Mouse (Mus musculus): ENCODE measurements around the gene Bax. TPM values are rescaled to one million over a fixed set of nuclear protein-coding genes. Genes with fewer than 3 reads are reported as not detected.

Bax gene
- total RNA-seq, 2 experiments from 2014 or later: 10.1 to 10.3 TPM

GRCm38 (mm10) chr7:45458748-45459563 lies 7.7 kb downstream of the Bax start:
- peak; percentile 23; the same call in 1 of the 2 replicates for ATAC-seq (replicated peaks; ENCODE audit: low FRiP score, poor library complexity, severe bottlenecking)

- ATAC-seq (replicated peaks; ENCODE audit: low FRiP score, poor library complexity, severe bottlenecking): no peak
Measured at GRCm38 (mm10) chr7:45457204-45458060, 9.3 kb downstream of the Bax start.

DNA sequence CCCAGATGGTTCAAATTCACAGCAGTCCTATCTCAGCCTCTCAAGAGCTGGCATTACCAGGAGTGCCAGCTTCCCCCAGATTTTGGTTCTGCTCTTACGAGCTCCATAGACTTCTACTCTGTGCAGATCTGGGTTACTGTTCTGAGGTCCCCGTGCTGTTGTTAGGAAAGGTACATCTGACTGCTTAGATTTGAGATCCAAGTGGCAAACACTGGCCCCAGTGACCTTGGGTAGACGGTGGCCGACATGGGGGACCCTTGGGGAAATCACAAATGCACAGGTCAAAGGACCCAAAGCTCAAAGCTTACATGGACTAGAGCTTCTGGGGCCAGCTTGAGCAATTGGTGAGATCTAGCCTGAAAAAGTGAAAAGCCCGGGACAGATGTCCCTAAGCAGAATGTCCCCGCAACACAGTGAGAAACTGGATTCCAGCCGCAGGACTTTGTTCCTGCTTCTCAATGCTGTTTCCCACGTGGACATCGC lies 9.9 kb downstream of the Bax start:
- ATAC-seq (replicated peaks; ENCODE audit: low FRiP score, poor library complexity, severe bottlenecking): no peak

DNA sequence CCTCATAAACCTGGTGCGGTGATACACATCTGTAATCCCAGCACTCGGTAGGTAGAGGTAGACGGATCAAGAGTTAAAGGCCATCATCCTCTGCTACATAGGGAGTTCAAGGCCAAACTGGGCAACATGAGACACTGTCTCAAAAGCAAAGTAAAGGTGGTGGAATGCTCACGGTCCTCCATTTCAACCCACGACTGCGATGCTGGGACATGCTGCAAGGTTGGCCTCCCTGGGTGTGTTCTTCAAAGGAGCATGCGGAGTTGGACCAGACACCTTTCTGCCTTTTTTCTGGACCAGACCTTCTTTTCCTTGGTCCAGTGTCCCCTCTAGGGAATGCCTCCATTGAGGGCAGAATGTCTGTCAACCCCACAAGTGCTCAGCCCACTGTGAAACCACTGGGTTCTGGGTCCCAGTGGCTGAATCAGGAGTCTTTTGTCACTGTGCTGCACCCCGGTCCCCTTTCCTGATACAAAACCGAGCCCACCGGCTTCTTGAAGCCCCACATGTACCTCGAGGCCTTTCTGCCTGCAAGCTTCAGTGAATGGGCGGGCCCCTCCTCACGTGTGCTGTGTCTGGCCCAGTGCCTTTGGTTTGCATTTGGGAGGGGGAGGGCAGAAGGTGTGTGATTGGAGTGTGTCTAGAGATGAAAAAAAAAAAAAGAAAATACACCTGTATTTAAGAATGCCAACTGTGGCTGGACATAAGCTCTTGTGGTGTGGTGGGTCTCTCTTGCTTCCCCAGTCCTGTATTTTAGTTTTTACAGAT lies 10.6 kb downstream of the Bax start:
- no peak for ATAC-seq (replicated peaks; ENCODE audit: low FRiP score, poor library complexity, severe bottlenecking)

GRCm38 (mm10) chr7:45454971-45455370 lies 11.7 kb downstream of the Bax start:
- no peak for ATAC-seq (replicated peaks; ENCODE audit: low FRiP score, poor library complexity, severe bottlenecking)

GRCm38 (mm10) chr7:45451344-45451982 lies 15.2 kb downstream of the Bax start:
- peak; percentile 90 for ATAC-seq (replicated peaks; ENCODE audit: low FRiP score, poor library complexity, severe bottlenecking)

- ATAC-seq (replicated peaks; ENCODE audit: low FRiP score, poor library complexity, severe bottlenecking): no peak
Measured at GRCm38 (mm10) chr7:45449974-45450373, 16.7 kb downstream of the Bax start.

DNA sequence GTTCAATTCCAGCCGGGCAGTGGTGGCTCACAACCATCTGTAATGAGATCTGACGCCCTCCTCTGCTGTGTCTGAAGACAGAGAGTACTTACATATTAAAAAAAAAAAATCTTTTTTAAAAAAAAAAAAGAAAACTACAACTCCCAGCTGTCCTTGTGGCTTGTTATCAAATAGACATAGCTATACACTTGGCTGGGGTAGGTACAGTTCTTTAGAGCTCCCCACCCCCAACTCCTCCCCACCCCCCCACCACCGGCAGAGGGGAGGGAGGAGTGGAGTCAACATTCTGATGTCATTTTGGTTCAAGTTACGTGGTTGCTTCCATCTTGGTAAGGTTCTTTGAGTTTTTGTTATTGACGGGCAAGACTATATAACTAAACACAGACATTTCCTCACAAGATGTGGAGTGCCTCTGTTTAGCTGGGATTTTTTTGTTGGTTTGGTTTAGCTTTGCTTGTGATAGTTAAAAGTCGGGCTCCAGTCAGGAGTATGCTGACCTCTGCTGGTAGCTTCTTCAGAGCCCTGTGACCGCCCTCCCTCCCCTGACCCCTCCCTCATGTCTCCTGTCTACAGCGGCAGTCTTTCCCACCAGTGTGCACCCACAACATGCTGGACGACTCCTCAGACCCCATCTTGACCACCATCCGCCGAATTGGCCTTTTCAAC lies 19.2 kb downstream of the Bax start:
- ATAC-seq (replicated peaks; ENCODE audit: low FRiP score, poor library complexity, severe bottlenecking): no peak

GRCm38 (mm10) chr7:45446589-45446988 lies 20.1 kb downstream of the Bax start:
- no peak for ATAC-seq (replicated peaks; ENCODE audit: low FRiP score, poor library complexity, severe bottlenecking)

DNA sequence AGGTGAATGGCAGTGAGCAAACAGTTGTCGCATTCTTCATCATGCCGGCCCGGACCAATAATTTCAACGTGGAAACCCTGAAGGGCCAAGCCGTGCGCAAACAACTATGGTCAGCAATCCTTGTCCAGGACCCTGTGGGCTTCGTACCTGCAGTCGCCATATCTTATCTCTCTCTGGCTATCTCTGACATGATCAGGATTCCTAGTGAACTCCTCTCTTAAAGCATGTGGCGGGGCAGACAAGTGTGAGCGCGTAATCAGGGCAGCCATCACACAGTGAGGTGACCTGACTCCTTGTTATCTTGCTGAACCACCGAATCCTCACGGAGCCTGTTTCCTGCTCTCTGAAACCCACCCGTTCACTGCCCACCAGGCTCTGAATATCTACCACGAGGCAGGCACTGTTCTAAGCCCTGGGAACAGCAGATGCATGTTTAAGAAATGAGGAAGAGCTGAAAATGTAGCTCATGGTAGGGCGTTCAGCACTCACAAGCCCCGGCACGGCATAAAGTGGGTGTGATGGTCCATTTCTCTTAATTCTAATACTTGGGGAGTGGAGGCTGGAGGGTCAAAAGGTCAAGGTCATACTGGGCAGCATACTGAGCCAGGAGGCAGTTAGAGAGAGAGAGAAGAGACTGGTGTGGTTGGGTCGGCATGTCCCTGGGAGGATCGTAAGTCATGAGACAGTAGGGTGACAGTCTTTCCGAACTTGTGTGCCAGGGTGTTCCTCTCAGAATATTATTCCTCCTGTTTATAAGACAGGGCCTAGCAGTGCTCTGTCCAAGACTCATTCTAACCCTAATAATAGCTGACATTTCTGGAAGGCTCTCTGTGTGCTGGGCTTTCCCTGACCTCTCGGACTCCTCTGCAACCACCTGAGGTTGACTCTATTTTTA lies 22.9 kb downstream of the Bax start:
- no peak for ATAC-seq (replicated peaks; ENCODE audit: low FRiP score, poor library complexity, severe bottlenecking)

DNA sequence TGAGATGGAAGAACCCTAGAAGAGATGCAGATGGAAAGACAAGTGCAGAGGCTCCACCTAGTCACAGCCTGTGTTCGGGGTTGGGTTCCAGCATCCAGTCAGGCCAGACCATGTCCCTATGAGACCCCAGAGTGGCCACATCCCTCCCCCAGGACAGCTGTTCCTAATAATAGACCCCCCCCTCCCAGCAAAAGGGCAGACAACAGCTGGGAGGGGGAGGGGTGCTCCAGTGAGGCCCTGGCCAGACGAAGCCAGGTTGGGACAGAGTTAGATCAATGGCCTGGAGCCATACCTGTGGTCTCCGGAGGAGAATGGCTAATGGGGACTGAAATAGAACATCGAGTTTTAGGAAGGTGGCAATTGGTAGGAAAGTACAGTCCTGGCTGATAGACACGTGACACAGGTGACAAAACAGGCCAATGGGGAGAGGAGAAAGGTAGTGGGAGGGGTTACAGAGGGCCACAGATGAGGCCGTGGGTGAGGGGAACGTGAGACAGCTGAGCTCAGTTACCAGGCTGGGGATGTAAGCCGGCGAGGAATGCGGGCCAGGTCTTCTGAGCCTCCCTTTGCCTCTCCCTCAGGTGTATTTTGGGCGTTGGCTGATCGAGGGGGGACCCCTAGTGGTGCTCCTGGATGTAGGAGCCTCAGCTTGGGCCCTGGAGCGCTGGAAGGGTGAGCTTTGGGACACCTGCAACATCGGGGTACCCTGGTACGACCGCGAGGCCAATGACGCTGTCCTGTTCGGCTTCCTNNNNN lies 29.0 kb downstream of the Bax start, which contains the start of gene Ruvbl2:
Gene Ruvbl2 (minus strand): TSS at position 576 of the 756 bp plus-strand sequence.
- no peak for ATAC-seq (replicated peaks; ENCODE audit: low FRiP score, poor library complexity, severe bottlenecking)

DNA sequence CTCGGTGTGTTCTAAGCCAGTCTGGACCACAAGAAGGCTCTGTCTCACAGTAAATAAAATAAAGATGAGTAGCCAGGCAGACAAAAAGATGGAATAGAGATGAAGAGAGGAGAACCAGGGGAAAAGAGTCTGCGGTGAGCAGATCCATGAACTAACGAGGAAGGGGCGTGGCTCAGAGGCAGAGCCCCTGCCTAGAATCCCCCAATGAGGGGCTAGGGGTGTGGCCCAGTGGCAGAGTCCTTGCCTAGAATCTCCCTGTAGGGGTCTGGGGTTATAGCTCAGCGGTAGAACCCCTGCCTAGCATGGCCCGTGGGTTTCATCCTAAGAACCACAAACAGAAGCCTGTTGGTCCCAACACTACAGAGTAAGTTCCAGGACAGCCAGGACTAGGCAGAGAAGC lies 29.7 kb downstream of the Bax start:
- ATAC-seq (replicated peaks; ENCODE audit: low FRiP score, poor library complexity, severe bottlenecking): no peak

DNA sequence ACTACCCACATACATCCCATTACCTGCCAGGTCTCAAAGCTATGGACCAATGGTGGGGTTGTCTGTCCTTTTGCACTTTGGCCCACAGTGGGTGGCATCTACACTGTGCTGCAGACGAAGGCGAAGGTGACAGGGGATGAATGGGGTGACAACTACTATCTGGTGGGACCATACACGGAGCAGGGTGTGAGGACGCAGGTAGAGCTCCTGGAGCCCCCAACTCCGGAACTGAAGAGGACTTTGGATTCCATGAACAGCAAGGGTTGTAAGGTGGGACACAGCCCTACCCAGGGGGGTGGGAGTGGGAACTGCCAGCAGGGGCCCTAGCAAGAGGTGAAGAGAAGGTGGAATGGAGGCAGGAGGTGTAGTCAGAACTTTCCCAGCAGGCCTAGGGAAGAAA lies 30.3 kb downstream of the Bax start:
- ATAC-seq (replicated peaks; ENCODE audit: low FRiP score, poor library complexity, severe bottlenecking): no peak

- ATAC-seq (replicated peaks; ENCODE audit: low FRiP score, poor library complexity, severe bottlenecking): no peak
Measured at GRCm38 (mm10) chr7:45435038-45435437, 31.7 kb downstream of the Bax start.

DNA sequence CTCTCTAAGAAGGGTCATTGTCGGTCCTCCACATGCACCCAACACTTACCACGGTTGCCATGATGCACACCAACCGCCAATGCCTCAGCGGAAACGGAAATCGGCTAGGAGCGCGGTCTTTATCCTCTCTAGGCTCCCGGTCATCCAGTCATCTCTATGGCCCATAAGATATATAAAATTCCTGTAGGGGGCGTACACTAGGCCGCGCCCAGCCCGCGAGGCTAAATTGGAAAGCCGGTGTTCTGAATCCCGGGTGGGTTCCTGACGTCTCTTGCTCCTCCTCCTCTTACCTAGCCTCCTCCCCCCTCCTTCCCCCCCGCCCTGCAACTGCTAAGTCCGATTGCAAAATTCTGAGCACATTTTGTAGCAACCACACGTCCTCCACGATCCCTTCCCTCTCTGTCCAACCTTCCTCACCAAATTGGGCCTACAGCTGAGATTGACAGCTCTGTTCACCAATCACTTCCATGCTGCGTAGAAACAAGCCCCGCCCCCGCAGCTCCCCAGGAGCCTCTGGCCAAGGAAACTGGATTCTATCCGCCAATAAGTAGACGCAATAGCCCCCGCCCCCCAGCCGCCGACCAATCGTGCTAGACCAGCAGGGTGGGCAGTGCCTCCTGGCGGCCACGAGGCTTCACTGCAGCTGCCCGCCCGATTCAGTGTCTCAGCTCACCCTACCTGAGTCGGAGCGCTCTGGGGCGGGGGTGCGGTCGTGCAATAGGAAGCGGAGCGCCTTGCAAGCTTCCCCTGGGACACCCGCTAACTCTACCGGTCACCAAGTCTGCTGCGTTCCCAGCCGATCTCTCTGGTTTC lies 32.3 kb downstream of the Bax start, which contains the start of gene Gys1:
Gene Gys1 (plus strand): TSS at position 642 of the 813 bp plus-strand sequence.
- ATAC-seq (replicated peaks; ENCODE audit: low FRiP score, poor library complexity, severe bottlenecking): peak; percentile 90

DNA sequence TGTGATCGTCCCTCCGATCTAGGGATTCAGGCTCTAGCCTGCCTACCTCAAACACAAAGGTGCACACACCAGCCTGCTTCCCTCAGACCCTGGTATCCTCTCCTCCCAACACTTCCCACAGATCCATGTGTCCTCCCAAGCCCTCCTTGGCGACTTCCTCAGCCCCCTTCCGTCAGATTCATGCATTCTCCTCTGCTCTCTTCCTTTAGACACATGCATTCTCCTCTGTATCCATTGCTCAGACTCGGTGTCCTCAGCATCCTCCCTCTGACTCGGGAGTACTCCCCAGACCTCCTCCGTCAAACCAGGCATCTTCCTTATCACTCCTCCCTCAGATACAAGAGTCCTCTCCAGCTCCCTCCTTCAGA lies 32.9 kb downstream of the Bax start:
- no peak for ATAC-seq (replicated peaks; ENCODE audit: low FRiP score, poor library complexity, severe bottlenecking)

Data from erythroid progenitor cell, adult 5-6 weeks (primary cell).